Mouse (Mus musculus): ENCODE results near the gene Olfr944. TPM values are rescaled to one million over a fixed set of nuclear protein-coding genes. Genes with fewer than 3 reads are reported as not detected.

Gene Olfr944
- polyA plus RNA-seq (2014; fragmentation: Nextera tagmentation; extraction: Ambion mirVana), result not detected in 2 replicates

DNA sequence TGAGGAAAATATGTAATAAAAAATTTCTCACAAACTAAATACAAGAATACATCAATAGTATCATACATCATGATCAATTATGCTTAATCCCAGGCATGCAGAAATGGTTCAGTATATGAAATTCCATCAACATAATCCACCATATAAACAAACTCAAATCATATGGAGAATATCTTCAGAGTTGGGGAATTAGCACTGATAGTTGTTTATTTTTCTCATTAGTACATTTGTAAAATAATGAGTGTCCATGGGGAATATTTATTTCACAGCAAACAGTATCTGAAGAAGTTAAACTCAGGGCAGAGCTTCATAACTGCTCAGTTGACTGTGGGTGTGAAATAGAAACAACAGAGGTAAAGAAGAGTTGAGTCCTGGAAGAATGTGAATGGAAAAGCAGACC is at the start of gene Olfr944:
Gene Olfr944 (plus strand): TSS at position 301 of the 400 bp plus-strand sequence.
- Histone ChIP-seq H3K4me2 (no peak within 1 kb of the TSS), H3K4me1 (ENCODE audit: control insufficient read depth, insufficient read depth, low read length) (no peaks in the 10 kb centered on the region), H3K27me3 (ENCODE audit: control insufficient read depth, insufficient read depth, low read length) (no peaks in the 10 kb centered on the region), H3K9ac (ENCODE audit: low read depth, low read length) (no peak within 1 kb of the TSS), H3K27ac (ENCODE audit: low read depth, low read length) (no peak within 1 kb of the TSS), H3K9me3 (replicated peaks; ENCODE audit: control insufficient read depth, low read length) (no peaks in the 10 kb centered on the region), H3K36me3 (ENCODE audit: control insufficient read depth, insufficient read depth, low read length) (no peaks in the 10 kb centered on the region), H3K4me3 (ENCODE audit: low read depth, low read length) (no peak within 1 kb of the TSS)
- no peak for ATAC-seq (replicated peaks; ENCODE audit: insufficient number of reproducible peaks, low FRiP score, low TSS enrichment)

DNA sequence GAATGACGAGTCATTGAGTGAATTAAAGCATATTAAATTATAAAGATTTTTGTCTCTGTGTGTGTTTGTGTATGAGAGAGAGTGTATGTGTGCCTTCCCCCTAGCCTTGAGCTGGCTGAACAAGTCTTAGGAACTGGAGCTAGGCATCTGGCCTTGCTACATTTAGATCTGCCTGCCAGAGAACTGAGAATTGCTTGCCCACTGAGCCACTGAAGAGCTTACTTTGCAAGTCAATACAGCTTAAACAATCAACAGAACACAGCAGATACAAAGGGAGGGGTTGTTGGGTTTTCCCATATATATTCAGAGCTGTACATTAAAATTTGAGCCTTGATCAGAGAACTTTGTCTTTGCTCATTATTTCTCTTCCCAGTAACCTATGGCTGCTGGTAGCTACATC is 49.3 kb upstream of the Olfr944 start:
- no peak overlapping the region for H3K9ac ChIP-seq (ENCODE audit: low read depth, low read length)
- no peaks in the 10 kb centered on the region for H3K27me3 ChIP-seq (ENCODE audit: control insufficient read depth, insufficient read depth, low read length)
- H3K27ac ChIP-seq (ENCODE audit: low read depth, low read length), result no peak overlapping the region
- no peak for ATAC-seq (replicated peaks; ENCODE audit: insufficient number of reproducible peaks, low FRiP score, low TSS enrichment)
- no peaks in the 10 kb centered on the region for H3K4me1 ChIP-seq (ENCODE audit: control insufficient read depth, insufficient read depth, low read length)
- no peak overlapping the region for H3K4me2 ChIP-seq
- H3K4me3 ChIP-seq (ENCODE audit: low read depth, low read length), result no peak overlapping the region
- 48% methylated on average over 1 of the region's 1 CpGs for WGBS (ENCODE audit: insufficient replicate concordance)
- no peaks in the 10 kb centered on the region for H3K36me3 ChIP-seq (ENCODE audit: control insufficient read depth, insufficient read depth, low read length)
- H3K9me3 ChIP-seq (replicated peaks; ENCODE audit: control insufficient read depth, low read length), result peaks cover 3% of the 10 kb centered on the region; the same call in 1 of the 2 replicates

DNA sequence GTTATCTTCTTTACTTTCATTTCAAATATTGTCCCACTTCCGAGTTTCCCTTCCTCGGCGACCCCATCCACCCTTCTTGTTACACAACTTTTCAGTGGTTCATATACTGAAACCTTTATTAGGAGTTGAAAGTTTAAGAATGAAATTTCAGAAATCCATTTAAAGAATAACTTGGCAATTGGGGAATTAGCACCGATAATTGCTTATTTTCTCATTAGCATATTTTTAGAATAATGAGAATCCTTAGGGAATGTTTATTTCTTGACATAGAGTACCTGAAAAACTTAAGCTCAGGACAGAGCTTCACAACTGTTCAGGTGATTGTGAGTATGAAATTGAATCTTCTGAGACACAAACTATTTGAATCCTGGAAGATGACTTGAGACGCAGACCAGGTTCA is 35.7 kb upstream of the Olfr944 start, which contains the start of gene Olfr943:
Gene Olfr943 (plus strand): TSS at position 301 of the 400 bp plus-strand sequence.
- no peak within 1 kb of the TSS for H3K4me3 ChIP-seq (ENCODE audit: low read depth, low read length)
- H3K27ac ChIP-seq (ENCODE audit: low read depth, low read length), result no peak within 1 kb of the TSS
- H3K9me3 ChIP-seq (replicated peaks; ENCODE audit: control insufficient read depth, low read length), result no peaks in the 10 kb centered on the region
- H3K36me3 ChIP-seq (ENCODE audit: control insufficient read depth, insufficient read depth, low read length), result no peaks in the 10 kb centered on the region
- WGBS (ENCODE audit: insufficient replicate concordance), result 83% methylated on average over 5 of the region's 5 CpGs
- ATAC-seq (replicated peaks; ENCODE audit: insufficient number of reproducible peaks, low FRiP score, low TSS enrichment), result no peak
- H3K4me1 ChIP-seq (ENCODE audit: control insufficient read depth, insufficient read depth, low read length), result no peaks in the 10 kb centered on the region
- H3K9ac ChIP-seq (ENCODE audit: low read depth, low read length), result no peak within 1 kb of the TSS
- H3K27me3 ChIP-seq (ENCODE audit: control insufficient read depth, insufficient read depth, low read length), result no peaks in the 10 kb centered on the region
- H3K4me2 ChIP-seq, result no peak within 1 kb of the TSS

DNA sequence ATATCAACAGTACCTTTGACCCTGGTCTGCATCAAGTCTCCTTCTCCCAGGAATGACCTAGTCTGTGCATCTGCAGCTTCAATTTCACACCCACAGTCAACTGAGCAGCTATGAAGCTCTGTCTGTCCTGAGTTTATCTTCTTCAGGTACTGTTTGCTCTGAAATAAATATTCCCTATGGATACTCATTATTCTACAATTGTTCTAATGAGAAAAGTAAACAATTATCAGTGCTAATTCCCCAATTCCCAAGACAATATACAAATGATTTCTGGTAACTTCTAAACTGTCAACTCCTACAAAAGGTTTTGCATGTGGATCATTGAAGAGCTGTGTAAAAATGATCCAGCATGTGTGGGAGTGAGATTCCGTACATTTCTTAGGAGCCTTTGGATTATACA is 48.2 kb downstream of the Olfr944 start, which contains the start of gene Olfr1537:
Gene Olfr1537 (minus strand): TSS at position 101 of the 400 bp plus-strand sequence.
- H3K9ac ChIP-seq (ENCODE audit: low read depth, low read length), result no peak within 1 kb of the TSS
- no peaks in the 10 kb centered on the region for H3K27me3 ChIP-seq (ENCODE audit: control insufficient read depth, insufficient read depth, low read length)
- H3K4me2 ChIP-seq, result no peak within 1 kb of the TSS
- H3K36me3 ChIP-seq (ENCODE audit: control insufficient read depth, insufficient read depth, low read length), result no peaks in the 10 kb centered on the region
- no peaks in the 10 kb centered on the region for H3K9me3 ChIP-seq (replicated peaks; ENCODE audit: control insufficient read depth, low read length)
- WGBS (ENCODE audit: insufficient replicate concordance), result 87% methylated on average over 1 of the region's 1 CpGs
- no peak for ATAC-seq (replicated peaks; ENCODE audit: insufficient number of reproducible peaks, low FRiP score, low TSS enrichment)
- no peak within 1 kb of the TSS for H3K4me3 ChIP-seq (ENCODE audit: low read depth, low read length)
- no peaks in the 10 kb centered on the region for H3K4me1 ChIP-seq (ENCODE audit: control insufficient read depth, insufficient read depth, low read length)
- no peak within 1 kb of the TSS for H3K27ac ChIP-seq (ENCODE audit: low read depth, low read length)

Other genes with a start within 250 kb of the Olfr944 start
- gene Olfr933, start 229.6 kb upstream of the Olfr944 start, polyA plus RNA-seq (2014; fragmentation: Nextera tagmentation; extraction: Ambion mirVana), result not detected in 2 replicates
- not detected in 2 replicates for gene Olfr934, start 213.6 kb upstream of the Olfr944 start, polyA plus RNA-seq (2014; fragmentation: Nextera tagmentation; extraction: Ambion mirVana)
- gene Olfr935, start 202.2 kb upstream of the Olfr944 start, polyA plus RNA-seq (2014; fragmentation: Nextera tagmentation; extraction: Ambion mirVana), result not detected in 2 replicates
- gene Olfr146, start 178.5 kb upstream of the Olfr944 start, polyA plus RNA-seq (2014; fragmentation: Nextera tagmentation; extraction: Ambion mirVana), result not detected in 2 replicates
- not detected in 2 replicates for gene Olfr937, start 137.0 kb upstream of the Olfr944 start, polyA plus RNA-seq (2014; fragmentation: Nextera tagmentation; extraction: Ambion mirVana)
- not detected in 2 replicates for gene Olfr938, start 123.0 kb upstream of the Olfr944 start, polyA plus RNA-seq (2014; fragmentation: Nextera tagmentation; extraction: Ambion mirVana)
- not detected in 2 replicates for gene Olfr27, start 73.8 kb upstream of the Olfr944 start, polyA plus RNA-seq (2014; fragmentation: Nextera tagmentation; extraction: Ambion mirVana)
- gene Olfr943, start 35.6 kb upstream of the Olfr944 start, polyA plus RNA-seq (2014; fragmentation: Nextera tagmentation; extraction: Ambion mirVana), result not detected in 2 replicates
- not detected in 2 replicates for gene Olfr1537, start 48.1 kb downstream of the Olfr944 start, polyA plus RNA-seq (2014; fragmentation: Nextera tagmentation; extraction: Ambion mirVana)
- not detected in 2 replicates for gene Olfr945, start 74.9 kb downstream of the Olfr944 start, polyA plus RNA-seq (2014; fragmentation: Nextera tagmentation; extraction: Ambion mirVana)
- gene Olfr948, start 124.1 kb downstream of the Olfr944 start, polyA plus RNA-seq (2014; fragmentation: Nextera tagmentation; extraction: Ambion mirVana), result not detected in 2 replicates
- not detected in 2 replicates for gene Olfr951, start 185.5 kb downstream of the Olfr944 start, polyA plus RNA-seq (2014; fragmentation: Nextera tagmentation; extraction: Ambion mirVana)
- gene Olfr952, start 225.2 kb downstream of the Olfr944 start, polyA plus RNA-seq (2014; fragmentation: Nextera tagmentation; extraction: Ambion mirVana), result not detected in 2 replicates

Measured in heart, embryonic 11.5 days (tissue).